In genomic region chr13:100892204-100892603, GRCm38 (mm10) we compare ENCODE assay signal across 7 mouse cellular contexts. TPM values are rescaled to one million over a fixed set of nuclear protein-coding genes. Genes with fewer than 3 reads are reported as not detected.
A peak's percentile ranks its signal among the peaks of the same experiment; 100 is the strongest.
DNase-seq lines count a peak whose midpoint lies in the region; ATAC-seq and TF ChIP-seq lines count a peak whose summit lies in the region.

No protein-coding gene starts in this region.

- peak; percentile 36 for DNase-seq in WW6 (ENCODE audit: low read depth, low spot score)
- peak; percentile 47 for DNase-seq in cerebellum, adult 9-11 months
- DNase-seq in frontal cortex, postnatal 14 days (ENCODE audit: low spot score in 2 of 2) = peak; percentile 74 to 87
- DNase-seq in induced T-regulatory cell, adult 2 months (ENCODE audit: low read depth) = peak; percentile 64
- DNase-seq in left cerebral cortex, postnatal 10 days (ENCODE audit: extremely low spot score in 1 of 2, low spot score in 2 of 2) = peak; percentile 82 to 85

- intact Hi-C loops in left cerebral cortex, postnatal 10 days (cut with DNase I) = loop anchor here (2.0 to 10.0 kb wide), 2 partner anchors 333 to 801 kb away; no protein-coding TSS in a partner anchor

- no peak overlapping the region for H3K27ac ChIP-seq in midbrain, embryonic 12.5 days (replicated peaks)
- no peak overlapping the region for H3K27ac ChIP-seq in small intestine, adult 2 months (ENCODE audit: insufficient read depth, low read depth, low read length)

- H3K4me2 ChIP-seq in midbrain, embryonic 12.5 days (replicated peaks) = peak overlapping the region; percentile 29

- peak; percentile 97 for TF ChIP-seq CTCF in small intestine, adult 2 months (IDR thresholded peaks at IDR 0.05; ENCODE audit: extremely low read depth, insufficient read length, insufficient replicate concordance, low read depth, low read length)

- H3K9ac ChIP-seq in midbrain, embryonic 12.5 days (replicated peaks) = no peak overlapping the region

- no peak for TF ChIP-seq POLR2A in small intestine, adult 2 months (IDR thresholded peaks at IDR 0.05; ENCODE audit: low read depth, low read length)

- no peak; the same call in 1 of the 2 replicates for ATAC-seq in midbrain, embryonic 12.5 days (ENCODE audit: low FRiP score, low read depth)

- WGBS in midbrain, embryonic 12.5 days = 24% methylated on average over 13 of the region's 13 CpGs
- 22% methylated on average over 13 of the region's 13 CpGs for WGBS in small intestine, adult 2 months

- H3K9me3 ChIP-seq in midbrain, embryonic 12.5 days = no peaks in the 10 kb centered on the region

- no peaks in the 10 kb centered on the region for H3K36me3 ChIP-seq in midbrain, embryonic 12.5 days
- no peaks in the 10 kb centered on the region for H3K36me3 ChIP-seq in small intestine, adult 2 months (ENCODE audit: control insufficient read depth, insufficient read depth, low read length)

- H3K27me3 ChIP-seq in midbrain, embryonic 12.5 days = no peaks in the 10 kb centered on the region
- no peaks in the 10 kb centered on the region for H3K27me3 ChIP-seq in small intestine, adult 2 months (ENCODE audit: control insufficient read depth, insufficient read depth, low read length)

- 0 out of 2 replicates have a peak overlapping the region, but pooled peaks have one; percentile 1 for H3K4me3 ChIP-seq in midbrain, embryonic 12.5 days
- no peak overlapping the region for H3K4me3 ChIP-seq in small intestine, adult 2 months (ENCODE audit: low read depth, low read length)

- H3K4me1 ChIP-seq in midbrain, embryonic 12.5 days = no peaks in the 10 kb centered on the region
- no peaks in the 10 kb centered on the region for H3K4me1 ChIP-seq in small intestine, adult 2 months (ENCODE audit: control insufficient read depth, insufficient read depth, insufficient read length, low read length)

RNA-seq across cellular contexts. Expression of gene Slc30a5, which starts 59.0 kb away (rescaled TPM):
- 10 to 100 TPM; 40.1 to 42.8 TPM for total RNA-seq in left cerebral cortex, postnatal 10 days (2021)
- polyA plus RNA-seq in midbrain, embryonic 12.5 days (2016; fragmentation: Nextera tagmentation; extraction: Ambion mirVana) = 40.9 and 43.2 TPM in 2 replicates
- polyA plus RNA-seq in small intestine, adult 2 months (2012; rRNA removed) = 14.0 and 24.7 TPM in 2 replicates
